Mouse (Mus musculus) midbrain, embryonic 12.5 days (tissue): Measurements from ENCODE around the gene Cggbp1. TPM values are rescaled to one million over a fixed set of nuclear protein-coding genes. Genes with fewer than 3 reads are reported as not detected.

Source experiments
- ATAC-seq: fragments of 200-750 bp; cut with Nextera tagmentation; 2 replicates; pipeline ENCODE4 v1.8.0; 2017; ENCODE audit warnings: low read depth, moderate TSS enrichment, moderate library complexity; ENCODE audit not compliant: low FRiP score
- H3K27ac ChIP-seq: fragments of 300-500 bp; sonication (generic); replicated peaks from 2 replicates; pipeline ENCODE4 v1.5.1; 2016; ENCODE audit warnings: mild to moderate bottlenecking
- H3K27me3 ChIP-seq: fragments of 300-500 bp; sonication (generic); 2 replicates; pipeline ENCODE4 v1.6.1; 2016; ENCODE audit warnings: mild to moderate bottlenecking
- H3K36me3 ChIP-seq: fragments of 300-500 bp; sonication (generic); 2 replicates; pipeline ENCODE4 v1.6.1; 2016
- H3K4me1 ChIP-seq: fragments of 300-500 bp; sonication (generic); 2 replicates; pipeline ENCODE4 v1.6.1; 2016
- H3K4me2 ChIP-seq: fragments of 300-500 bp; sonication (generic); replicated peaks from 2 replicates; pipeline ENCODE4 v1.6.1; 2016; ENCODE audit warnings: mild to moderate bottlenecking, moderate library complexity
- H3K4me3 ChIP-seq: fragments of 300-500 bp; sonication (generic); 2 replicates; pipeline ENCODE4 v1.5.1; 2016; ENCODE audit warnings: mild to moderate bottlenecking
- H3K9ac ChIP-seq: fragments of 300-500 bp; sonication (generic); replicated peaks from 2 replicates; pipeline ENCODE4 v1.6.1; 2016; ENCODE audit warnings: mild to moderate bottlenecking, moderate library complexity
- H3K9me3 ChIP-seq: fragments of 300-500 bp; sonication (generic); 2 replicates; pipeline ENCODE4 v1.6.1; 2016; ENCODE audit warnings: mild to moderate bottlenecking
- WGBS: fragments of 180-500 bp; shearing (Covaris S2); methylation state at CpG from one replicate; pipeline ENCODE4 v1.1.7; 2016; 5-methylcytosine and 5-hydroxymethylcytosine counted together
- polyA plus RNA-seq: library from polyadenylated mRNA; unstranded; fragments of >200 nt; fragmentation: Nextera tagmentation; extraction: Ambion mirVana; gene quantifications from 2 replicates; pipeline ENCODE4 v1.2.1, GENCODE M21; 2016

Cggbp1 gene
- polyA plus RNA-seq, 1 experiment from 2014 or later: 114 TPM

DNA sequence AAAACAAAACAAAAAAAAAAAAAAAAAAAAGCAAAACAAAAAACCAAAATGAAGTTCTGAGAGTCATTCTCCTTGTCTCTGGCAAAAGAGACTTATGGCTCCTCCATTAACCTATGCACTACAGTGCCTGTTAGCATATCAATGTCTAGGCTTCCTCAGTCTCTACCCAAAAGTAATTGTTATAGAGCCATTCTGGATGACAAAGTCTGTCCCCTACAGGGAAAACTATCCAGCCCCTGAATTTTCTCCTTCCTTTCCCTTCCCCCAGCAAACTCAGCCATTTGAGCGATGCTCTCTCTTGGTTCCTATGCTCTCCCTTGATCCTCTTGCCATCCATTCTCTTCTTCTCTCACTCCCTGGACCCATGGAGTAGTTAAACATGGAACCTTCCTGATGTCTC is 24.0 kb downstream of the Cggbp1 start:
- WGBS: 100% methylated on average over 1 of the region's 1 CpGs
- no peak for ATAC-seq
- no peak overlapping the region for H3K27ac ChIP-seq
- no peaks in the 10 kb centered on the region for H3K36me3 ChIP-seq
- no peaks in the 10 kb centered on the region for H3K27me3 ChIP-seq
- H3K4me1 ChIP-seq: peaks cover 4% of the 10 kb centered on the region; the same call in 1 of the 2 replicates
- no peaks in the 10 kb centered on the region for H3K9me3 ChIP-seq
- H3K4me3 ChIP-seq: no peak overlapping the region
- no peak overlapping the region for H3K9ac ChIP-seq
- no peak overlapping the region for H3K4me2 ChIP-seq

DNA sequence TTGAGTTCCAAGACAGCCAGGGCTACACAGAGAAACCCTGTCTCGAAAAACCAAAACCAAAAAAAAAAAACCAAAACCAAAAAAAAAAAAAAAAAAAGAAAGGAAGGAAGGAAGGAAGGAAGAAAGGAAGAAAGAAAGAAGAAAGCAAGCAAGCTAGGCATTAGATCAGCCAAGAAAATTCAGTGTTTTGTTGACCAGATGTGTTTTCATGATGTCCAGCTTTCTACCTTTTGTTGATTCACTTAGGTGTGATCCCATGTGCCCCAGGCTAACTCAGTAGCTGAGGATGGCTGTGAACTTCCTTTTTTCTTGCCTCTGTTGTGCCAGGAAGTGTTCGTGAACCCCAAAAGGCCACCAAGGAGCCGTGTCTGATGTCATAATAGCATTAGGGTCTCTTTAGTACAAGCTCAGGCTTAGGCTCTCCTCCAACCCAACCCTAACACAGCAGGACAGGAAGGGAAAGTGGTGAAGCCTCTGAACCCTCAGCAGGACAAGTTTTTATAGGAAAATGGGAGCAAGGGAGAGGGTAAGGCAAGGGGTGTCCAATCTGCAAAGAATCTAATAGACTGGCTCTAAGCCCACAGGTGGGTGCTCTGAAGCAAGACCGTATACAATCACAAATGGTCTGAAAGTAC is 25.0 kb downstream of the Cggbp1 start:
- H3K36me3 ChIP-seq: no peaks in the 10 kb centered on the region
- no peak overlapping the region for H3K4me3 ChIP-seq
- no peak overlapping the region for H3K4me2 ChIP-seq
- H3K9me3 ChIP-seq: no peaks in the 10 kb centered on the region
- no peaks in the 10 kb centered on the region for H3K27me3 ChIP-seq
- ATAC-seq: no peak
- H3K9ac ChIP-seq: no peak overlapping the region
- H3K27ac ChIP-seq: no peak overlapping the region
- 66% methylated on average over 4 of the region's 4 CpGs for WGBS
- H3K4me1 ChIP-seq: peaks cover 4% of the 10 kb centered on the region; the same call in 1 of the 2 replicates

DNA sequence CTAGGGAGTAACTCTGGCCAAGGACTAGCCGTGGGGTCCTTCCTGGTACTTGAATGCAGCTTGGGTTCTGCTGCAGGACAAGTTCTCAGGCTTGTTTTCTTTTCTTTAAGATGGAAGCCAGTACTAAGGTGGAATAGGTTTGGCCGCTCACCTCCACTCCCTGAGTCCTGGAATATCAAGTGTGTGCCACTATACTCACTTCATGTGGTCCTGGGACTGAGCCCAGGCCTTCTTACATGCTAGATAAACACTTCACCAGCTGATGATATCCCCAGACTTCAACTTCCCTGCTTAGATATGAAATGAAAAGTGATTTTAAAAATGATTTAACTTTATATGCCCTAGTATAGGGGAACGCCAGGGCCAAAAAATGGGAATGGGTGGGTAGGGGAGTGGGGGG is 25.5 kb downstream of the Cggbp1 start:
- no peak for ATAC-seq
- H3K9ac ChIP-seq: no peak overlapping the region
- no peaks in the 10 kb centered on the region for H3K9me3 ChIP-seq
- peaks cover 4% of the 10 kb centered on the region; the same call in 1 of the 2 replicates for H3K4me1 ChIP-seq
- WGBS: 87% methylated on average over 3 of the region's 3 CpGs
- no peak overlapping the region for H3K4me3 ChIP-seq
- H3K4me2 ChIP-seq: no peak overlapping the region
- no peaks in the 10 kb centered on the region for H3K36me3 ChIP-seq
- H3K27ac ChIP-seq: no peak overlapping the region
- H3K27me3 ChIP-seq: no peaks in the 10 kb centered on the region

DNA sequence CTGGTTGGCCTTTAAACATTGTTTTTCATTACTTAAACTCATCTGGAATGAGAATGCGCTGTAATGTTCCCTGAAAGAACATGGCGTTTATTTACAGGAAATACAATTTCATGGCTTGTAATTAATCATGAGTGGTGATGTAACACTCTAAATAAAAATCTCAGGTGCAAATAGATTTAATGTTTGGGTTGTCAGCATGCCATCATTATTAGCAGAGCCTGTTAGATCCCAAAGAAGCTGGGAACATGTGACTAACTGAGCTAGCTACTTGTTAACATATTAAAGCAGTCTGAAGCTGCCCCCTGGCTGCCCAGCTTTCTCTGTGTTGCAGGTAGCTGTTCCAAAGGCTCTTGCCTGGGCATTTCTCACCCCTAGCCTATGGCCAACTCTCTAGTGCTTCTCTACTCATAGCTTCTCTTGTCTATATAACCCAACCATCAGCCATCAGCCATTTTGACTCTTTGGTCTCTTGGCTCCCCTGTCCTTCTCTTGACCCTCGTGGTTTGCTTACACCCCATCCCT is 26.9 kb downstream of the Cggbp1 start:
- WGBS: 88% methylated on average over 3 of the region's 3 CpGs

GRCm38 (mm10) chr16:64879735-64880134 is 27.9 kb downstream of the Cggbp1 start:
- 83% methylated on average over 5 of the region's 5 CpGs for WGBS
- Histone ChIP-seq H3K4me1 (peaks cover 4% of the 10 kb centered on the region; the same call in 1 of the 2 replicates), H3K27me3 (no peaks in the 10 kb centered on the region), H3K9ac (no peak overlapping the region), H3K27ac (no peak overlapping the region), H3K4me3 (no peak overlapping the region), H3K36me3 (no peaks in the 10 kb centered on the region), H3K4me2 (no peak overlapping the region), H3K9me3 (no peaks in the 10 kb centered on the region)
- no peak for ATAC-seq

More for the DNA sequence above, 26.9 kb downstream of the Cggbp1 start:
- no peak for ATAC-seq
- H3K4me2 ChIP-seq: no peak overlapping the region
- H3K9ac ChIP-seq: no peak overlapping the region
- no peak overlapping the region for H3K27ac ChIP-seq
- H3K36me3 ChIP-seq: no peaks in the 10 kb centered on the region
- no peaks in the 10 kb centered on the region for H3K27me3 ChIP-seq
- no peak overlapping the region for H3K4me3 ChIP-seq
- H3K4me1 ChIP-seq: peaks cover 4% of the 10 kb centered on the region; the same call in 1 of the 2 replicates
- H3K9me3 ChIP-seq: no peaks in the 10 kb centered on the region

GRCm38 (mm10) chr16:64880986-64881385 is 29.2 kb downstream of the Cggbp1 start:
- H3K36me3 ChIP-seq: no peaks in the 10 kb centered on the region
- no peak overlapping the region for H3K9ac ChIP-seq
- no peak overlapping the region for H3K4me3 ChIP-seq
- H3K9me3 ChIP-seq: no peaks in the 10 kb centered on the region
- no peaks in the 10 kb centered on the region for H3K27me3 ChIP-seq
- no peak overlapping the region for H3K4me2 ChIP-seq
- no peak overlapping the region for H3K27ac ChIP-seq
- 69% methylated on average over 3 of the region's 3 CpGs for WGBS
- H3K4me1 ChIP-seq: peaks cover 8% of the 10 kb centered on the region; the same call in 1 of the 2 replicates
- ATAC-seq: no peak

DNA sequence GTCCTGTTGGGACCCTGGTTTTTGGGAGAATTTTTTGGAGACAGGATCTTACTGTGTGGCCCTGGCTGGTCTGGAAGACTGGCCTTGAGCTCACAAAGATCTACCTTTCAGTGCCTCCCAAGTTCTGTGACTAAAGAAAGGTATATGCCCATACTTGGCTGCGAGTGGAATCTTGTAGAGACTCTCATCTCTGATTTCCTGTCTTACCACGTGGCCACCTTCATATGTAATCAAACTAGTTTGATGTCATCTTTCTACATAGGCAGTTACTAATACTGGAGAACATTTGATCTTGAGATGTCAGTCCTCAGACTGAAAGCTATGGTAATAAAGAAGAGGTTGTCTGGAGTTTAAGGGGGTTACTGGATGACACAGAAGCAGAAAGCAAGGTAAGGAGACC is 29.6 kb downstream of the Cggbp1 start:
- H3K9me3 ChIP-seq: no peaks in the 10 kb centered on the region
- no peak overlapping the region for H3K4me2 ChIP-seq
- no peak overlapping the region for H3K4me3 ChIP-seq
- H3K27me3 ChIP-seq: no peaks in the 10 kb centered on the region
- no peak overlapping the region for H3K27ac ChIP-seq
- no peak overlapping the region for H3K9ac ChIP-seq
- 84% methylated on average over 2 of the region's 2 CpGs for WGBS
- no peaks in the 10 kb centered on the region for H3K36me3 ChIP-seq
- ATAC-seq: no peak
- peaks cover 8% of the 10 kb centered on the region; the same call in 1 of the 2 replicates for H3K4me1 ChIP-seq

- Histone ChIP-seq H3K27me3 (no peaks in the 10 kb centered on the region), H3K9me3 (no peaks in the 10 kb centered on the region), H3K9ac (no peak overlapping the region), H3K4me3 (no peak overlapping the region), H3K4me2 (no peak overlapping the region), H3K36me3 (no peaks in the 10 kb centered on the region), H3K27ac (no peak overlapping the region), H3K4me1 (peaks cover 8% of the 10 kb centered on the region; the same call in 1 of the 2 replicates)
- WGBS: 71% methylated on average over 5 of the region's 5 CpGs
- no peak for ATAC-seq
Measured at GRCm38 (mm10) chr16:64883896-64884295, 32.1 kb downstream of the Cggbp1 start.

GRCm38 (mm10) chr16:64884420-64884838 is 32.6 kb downstream of the Cggbp1 start:
- Histone ChIP-seq H3K27me3 (no peaks in the 10 kb centered on the region), H3K36me3 (no peaks in the 10 kb centered on the region), H3K27ac (no peak overlapping the region), H3K4me3 (no peak overlapping the region), H3K4me2 (no peak overlapping the region), H3K9ac (no peak overlapping the region), H3K9me3 (no peaks in the 10 kb centered on the region), H3K4me1 (peaks cover 8% of the 10 kb centered on the region; the same call in 1 of the 2 replicates)
- no peak for ATAC-seq
- WGBS: 38% methylated on average over 3 of the region's 3 CpGs

GRCm38 (mm10) chr16:64885142-64885541 is 33.3 kb downstream of the Cggbp1 start:
- Histone ChIP-seq H3K9me3 (no peaks in the 10 kb centered on the region), H3K4me2 (no peak overlapping the region), H3K4me1 (peaks cover 8% of the 10 kb centered on the region; the same call in 1 of the 2 replicates), H3K27ac (no peak overlapping the region), H3K36me3 (no peaks in the 10 kb centered on the region), H3K9ac (no peak overlapping the region), H3K4me3 (no peak overlapping the region), H3K27me3 (no peaks in the 10 kb centered on the region)
- 24% methylated on average over 3 of the region's 3 CpGs for WGBS
- ATAC-seq: no peak

DNA sequence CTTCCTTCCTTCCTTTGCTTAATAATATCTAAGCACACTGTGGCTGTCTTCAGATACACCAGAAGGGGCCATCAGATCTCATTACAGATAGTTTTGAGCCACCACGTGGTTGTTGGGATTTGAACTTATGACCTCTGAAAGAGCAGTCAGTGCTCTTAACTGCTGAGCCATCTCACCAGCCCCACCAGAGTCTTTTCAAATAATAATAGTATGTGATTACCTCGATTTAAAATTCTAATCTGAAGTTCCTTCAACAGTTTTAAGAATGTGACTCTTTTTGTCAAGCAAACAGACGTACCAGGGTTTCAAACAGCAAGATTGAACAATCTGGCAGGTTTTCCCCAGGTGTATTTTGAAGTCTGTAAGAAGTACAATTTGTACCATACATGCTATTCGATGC is 33.8 kb downstream of the Cggbp1 start:
- Histone ChIP-seq H3K27ac (no peak overlapping the region), H3K9ac (no peak overlapping the region), H3K4me2 (no peak overlapping the region), H3K4me3 (no peak overlapping the region), H3K27me3 (no peaks in the 10 kb centered on the region), H3K36me3 (no peaks in the 10 kb centered on the region), H3K4me1 (peaks cover 8% of the 10 kb centered on the region; the same call in 1 of the 2 replicates), H3K9me3 (no peaks in the 10 kb centered on the region)
- 37% methylated on average over 4 of the region's 4 CpGs for WGBS
- no peak for ATAC-seq

DNA sequence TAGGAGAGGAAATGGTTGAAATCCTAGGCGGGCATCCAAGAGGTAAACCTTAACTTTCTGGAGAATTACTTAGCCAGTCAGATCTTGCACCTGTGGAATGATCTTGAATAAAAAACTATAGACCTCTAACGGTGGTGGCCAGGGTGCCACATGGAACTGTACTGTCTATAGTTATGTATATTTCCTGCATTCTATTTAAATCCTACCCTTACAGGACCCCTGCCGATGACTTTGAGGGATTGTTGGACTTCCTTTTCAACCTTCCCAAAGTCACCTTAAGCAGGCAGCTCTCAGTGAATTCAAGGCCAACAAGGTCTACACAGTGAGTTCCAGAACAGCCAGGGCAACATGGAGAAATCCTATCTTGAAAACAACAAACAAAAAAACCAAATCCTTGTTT is 37.7 kb downstream of the Cggbp1 start:
- ATAC-seq: no peak
- no peak overlapping the region for H3K27ac ChIP-seq
- H3K9ac ChIP-seq: no peak overlapping the region
- WGBS: 91% methylated on average over 3 of the region's 3 CpGs
- no peak overlapping the region for H3K4me3 ChIP-seq
- no peaks in the 10 kb centered on the region for H3K36me3 ChIP-seq
- H3K27me3 ChIP-seq: no peaks in the 10 kb centered on the region
- no peak overlapping the region for H3K4me2 ChIP-seq
- H3K4me1 ChIP-seq: peaks cover 6% of the 10 kb centered on the region; the same call in 1 of the 2 replicates
- H3K9me3 ChIP-seq: no peaks in the 10 kb centered on the region
